Mouse (Mus musculus): Measurements from ENCODE around the gene Msi1.
A peak's percentile ranks its signal among the peaks of the same experiment; 100 is the strongest.

Msi1 gene

DNA sequence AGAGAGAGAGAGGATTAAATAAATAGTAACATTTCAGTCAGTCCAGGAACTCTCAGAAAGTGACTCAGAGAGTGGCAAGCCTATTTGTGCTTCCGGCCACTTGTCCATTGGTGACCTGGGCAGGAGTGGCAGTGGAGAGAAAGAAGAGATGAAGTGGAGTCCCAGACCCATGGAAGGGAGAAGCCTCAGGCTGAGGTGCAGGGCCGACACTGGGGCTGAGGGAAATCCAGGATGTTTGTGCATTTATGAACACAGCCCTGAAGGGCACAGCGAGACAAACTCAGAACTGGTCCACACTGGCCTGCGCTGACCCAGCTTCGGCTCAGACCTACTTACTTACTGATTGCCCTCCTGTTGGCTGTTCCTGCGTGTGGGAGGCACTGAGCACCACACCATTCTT lies 40.4 kb downstream of the Msi1 start:
- no peak for DNase-seq (ENCODE audit: low read depth, low spot score)

DNA sequence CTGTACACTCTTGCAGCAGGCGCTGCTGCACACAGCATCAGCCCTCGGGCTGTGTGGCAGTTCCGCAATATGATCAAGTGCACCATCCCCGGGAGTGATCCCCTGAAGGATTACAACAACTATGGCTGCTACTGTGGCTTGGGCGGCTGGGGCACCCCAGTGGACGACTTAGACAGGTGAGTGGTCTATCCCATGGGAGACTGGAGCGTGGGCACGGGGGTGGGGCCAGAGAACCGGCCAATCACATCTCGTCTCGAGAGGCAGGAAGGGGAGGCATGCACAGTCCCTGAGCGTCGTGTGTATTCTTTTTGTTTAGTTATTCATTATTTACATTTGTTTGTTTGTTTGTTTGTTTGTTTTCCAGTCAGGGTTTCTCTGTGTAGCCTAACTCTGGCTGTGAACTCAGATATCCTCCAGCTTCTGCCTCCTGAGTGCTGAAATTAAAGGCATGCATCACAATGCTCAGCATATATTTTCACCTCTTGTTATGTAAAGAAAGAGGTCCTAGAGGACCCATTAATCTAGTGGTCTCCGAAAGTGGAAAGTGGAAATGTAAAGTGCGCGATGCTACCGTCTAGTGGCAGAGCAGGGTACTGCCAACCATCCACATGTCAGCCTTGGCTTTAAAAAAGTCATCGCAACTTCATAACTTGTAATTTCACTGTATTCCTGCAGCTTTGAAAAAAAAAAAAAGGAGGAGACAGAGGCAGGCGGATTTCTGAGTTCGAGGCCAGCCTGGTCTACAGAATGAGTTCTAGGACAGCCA lies 41.5 kb downstream of the Msi1 start:
- no peak for DNase-seq (ENCODE audit: low read depth, low spot score)

DNA sequence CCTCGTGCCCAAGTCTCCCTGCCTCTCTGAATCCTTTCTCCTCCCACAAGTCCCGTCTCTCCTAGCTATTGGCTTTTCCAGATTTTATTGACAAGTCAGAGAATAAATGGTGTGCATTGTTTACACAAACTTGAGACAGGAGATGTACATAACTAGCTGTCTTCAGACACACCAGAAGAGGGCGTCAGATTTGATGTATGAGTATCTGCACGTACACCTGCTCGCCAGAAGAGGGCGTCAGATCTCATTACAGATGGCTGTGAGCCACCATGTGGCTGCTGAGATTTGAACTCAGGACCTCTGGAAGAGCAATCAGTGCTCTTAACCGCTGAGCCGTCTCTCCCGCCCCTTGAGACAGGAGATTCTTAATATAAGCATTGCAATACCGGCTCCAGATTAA lies 43.8 kb downstream of the Msi1 start:
- DNase-seq (ENCODE audit: low read depth, low spot score) = no peak

DNA sequence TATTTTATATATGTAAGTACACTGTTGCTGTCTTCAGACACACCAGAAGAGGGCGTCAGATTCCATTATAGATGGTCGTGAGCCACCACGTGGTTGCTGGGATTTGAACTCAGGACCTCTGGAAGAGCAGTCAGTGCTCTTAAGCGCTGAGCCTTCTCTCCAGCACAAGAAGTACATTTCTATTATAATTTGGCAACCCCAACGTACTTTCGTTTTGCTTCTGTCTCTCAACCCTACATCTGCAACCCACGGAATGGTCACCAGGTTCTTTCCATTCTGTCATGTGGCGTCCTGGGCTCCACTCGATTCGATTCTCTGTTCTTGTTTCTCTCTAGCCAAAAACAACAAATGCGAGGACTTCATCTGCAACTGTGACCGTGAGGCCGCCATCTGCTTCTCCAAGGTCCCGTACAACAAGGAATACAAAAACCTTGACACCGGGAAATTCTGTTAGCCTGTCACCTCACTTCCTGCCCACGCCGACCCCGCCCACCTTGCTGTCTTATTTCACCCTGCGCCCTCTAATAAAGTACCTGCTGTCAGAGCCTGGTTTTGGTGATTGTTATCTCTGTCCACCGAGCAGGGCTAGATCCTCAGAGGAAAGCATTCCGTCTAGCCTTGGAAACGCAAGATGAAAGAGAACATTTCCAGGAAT lies 44.9 kb downstream of the Msi1 start:
- no peak for DNase-seq (ENCODE audit: low read depth, low spot score)

DNA sequence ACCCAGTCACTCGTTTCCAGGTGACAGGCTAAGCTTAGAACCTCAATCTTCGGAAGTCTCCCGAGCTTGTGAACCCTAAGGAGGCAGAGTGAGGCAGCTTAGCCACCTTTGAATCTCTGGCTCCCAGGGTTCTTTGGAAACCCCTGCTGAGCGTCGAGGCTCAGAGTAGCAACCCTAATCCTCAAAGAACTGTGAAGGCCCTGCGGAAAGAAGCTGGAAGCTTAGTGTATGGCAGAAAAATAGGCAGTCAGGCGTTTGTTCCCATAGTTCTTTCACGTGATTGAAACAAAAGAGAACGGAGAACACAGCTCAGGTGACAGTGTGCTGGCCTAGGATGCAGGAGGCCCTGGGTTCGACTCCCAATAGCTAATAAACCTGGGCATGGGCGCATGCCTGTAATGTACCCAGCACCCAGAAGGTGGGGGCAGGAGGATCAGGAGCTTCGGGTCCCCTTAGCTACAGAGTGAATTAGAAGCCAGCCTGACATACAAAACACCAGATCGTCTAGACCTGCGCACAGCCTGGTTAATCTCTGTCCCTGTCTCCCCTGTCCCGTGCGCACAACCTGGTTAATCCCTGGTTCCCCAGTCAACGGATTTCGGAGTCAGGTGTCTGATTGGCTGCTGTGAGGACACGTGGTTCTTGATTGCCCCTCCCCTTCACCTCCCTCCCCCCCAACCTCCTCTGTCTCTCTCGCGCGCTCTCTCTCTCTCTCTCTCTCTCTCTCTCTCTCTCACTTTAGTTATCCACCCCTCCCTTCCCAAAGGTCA lies 46.1 kb downstream of the Msi1 start:
- DNase-seq (ENCODE audit: low read depth, low spot score) = peak; percentile 68

DNA sequence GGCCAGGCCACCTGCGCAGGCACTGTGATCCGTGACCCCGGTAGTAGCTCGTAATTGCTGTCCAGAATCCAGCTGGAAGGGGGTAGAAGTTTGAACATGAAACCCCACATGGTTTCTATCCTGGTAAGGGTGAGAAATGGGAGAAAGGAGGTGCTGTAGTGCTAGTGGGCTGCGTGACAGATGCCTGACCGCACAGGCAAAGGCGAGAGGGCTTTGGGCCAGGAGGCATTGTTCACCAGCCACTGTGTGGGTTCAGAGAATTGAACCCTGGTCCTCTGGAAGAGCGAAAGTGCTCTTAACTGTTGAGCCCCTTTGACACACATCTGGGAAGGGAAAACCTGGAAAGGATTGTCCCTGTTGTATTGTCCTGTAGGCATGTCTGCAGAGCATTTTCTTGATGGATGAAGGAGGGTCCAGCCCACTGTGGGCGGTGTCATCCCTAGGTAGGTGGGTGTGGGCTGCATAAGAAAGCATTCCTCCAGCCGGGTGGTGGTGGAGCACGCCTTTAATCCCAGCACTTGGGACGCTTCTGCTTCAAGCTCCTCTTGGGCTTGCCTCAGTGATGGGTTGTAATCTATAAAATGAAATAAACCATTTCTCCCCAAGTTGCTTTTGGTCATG lies 46.8 kb downstream of the Msi1 start:
- no peak for DNase-seq (ENCODE audit: low read depth, low spot score)

DNA sequence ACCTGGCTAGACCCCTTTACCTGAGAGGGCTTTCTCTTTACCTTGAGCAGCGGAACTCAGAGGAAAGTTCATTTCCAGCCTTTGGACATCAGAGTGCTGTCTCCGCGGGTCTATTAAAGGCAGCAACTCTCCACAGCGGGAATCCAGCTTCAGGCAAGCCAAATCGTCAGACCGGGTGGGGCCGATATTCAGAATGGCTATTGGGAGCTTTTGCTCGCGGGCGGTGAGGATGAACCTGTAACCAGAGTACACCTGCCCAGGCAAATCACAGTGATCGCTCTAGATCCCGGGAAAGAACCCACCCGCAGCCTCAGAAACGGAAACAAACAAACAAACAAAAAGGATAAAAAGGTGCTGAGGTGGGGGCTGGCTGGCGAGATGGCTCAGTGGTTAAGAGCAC lies 50.2 kb downstream of the Msi1 start:
- no peak for DNase-seq (ENCODE audit: low read depth, low spot score)

DNA sequence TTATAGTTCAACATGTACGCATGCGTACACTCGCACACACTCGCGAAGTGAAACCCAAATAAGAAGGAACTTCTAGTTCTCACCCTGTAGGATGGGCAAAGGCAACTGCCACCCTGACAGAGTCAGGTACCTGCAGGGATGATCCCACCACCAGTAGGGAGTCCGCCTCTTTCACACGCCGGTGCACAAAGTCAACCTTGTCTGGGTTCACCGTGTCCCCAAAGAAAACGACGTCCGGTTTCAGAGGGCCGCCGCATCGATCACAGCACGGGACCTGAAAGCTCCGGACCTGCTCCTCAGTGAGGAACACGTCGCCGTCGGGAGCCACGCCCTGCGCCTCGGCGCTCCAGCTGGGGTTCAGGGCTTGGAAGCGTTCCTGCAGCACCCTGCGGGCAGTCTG lies 50.7 kb downstream of the Msi1 start:
- no peak for DNase-seq (ENCODE audit: low read depth, low spot score)

DNA sequence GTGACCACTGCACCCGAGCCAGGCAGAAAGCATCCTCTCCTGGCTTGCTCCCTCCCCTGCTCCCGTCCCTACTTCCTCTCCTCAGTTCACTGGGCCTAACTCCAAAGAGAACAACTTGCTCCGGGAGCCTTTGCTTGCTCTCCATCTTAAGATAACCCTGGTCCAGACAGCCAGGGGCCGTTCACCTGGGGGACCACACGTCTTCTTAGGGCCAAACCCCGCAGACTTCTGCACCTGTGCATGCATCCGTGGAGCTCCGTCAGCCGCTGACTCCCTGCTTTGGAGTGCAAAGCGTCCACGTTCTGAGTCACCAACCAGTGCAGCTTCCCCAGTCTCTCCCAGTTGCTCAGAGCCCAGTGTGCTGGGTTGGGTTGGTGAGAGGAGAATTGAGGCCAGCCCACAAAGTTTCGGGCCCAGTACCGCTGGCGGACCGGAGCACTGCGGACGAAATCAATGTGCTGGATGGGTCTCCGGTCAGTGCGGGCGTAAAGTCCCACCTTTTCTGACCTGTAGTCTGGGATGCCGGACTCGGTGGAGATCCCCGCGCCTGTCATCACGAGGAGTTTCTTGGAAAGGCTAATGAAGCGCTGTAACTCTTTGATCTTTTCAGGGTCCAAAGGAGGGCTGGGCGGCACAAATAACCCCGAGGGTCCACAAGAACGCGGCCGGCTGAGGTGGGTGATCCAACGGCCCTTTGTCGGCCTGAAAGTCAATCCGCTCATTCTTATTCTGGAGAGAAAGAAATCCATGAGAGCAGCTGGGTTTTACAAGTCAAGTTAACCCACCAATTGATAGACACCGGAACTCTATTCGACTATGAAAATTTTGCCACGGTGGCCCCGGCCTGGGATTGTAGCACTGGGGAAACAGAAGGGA lies 53.2 kb downstream of the Msi1 start:
- DNase-seq (ENCODE audit: low read depth, low spot score) = no peak

DNA sequence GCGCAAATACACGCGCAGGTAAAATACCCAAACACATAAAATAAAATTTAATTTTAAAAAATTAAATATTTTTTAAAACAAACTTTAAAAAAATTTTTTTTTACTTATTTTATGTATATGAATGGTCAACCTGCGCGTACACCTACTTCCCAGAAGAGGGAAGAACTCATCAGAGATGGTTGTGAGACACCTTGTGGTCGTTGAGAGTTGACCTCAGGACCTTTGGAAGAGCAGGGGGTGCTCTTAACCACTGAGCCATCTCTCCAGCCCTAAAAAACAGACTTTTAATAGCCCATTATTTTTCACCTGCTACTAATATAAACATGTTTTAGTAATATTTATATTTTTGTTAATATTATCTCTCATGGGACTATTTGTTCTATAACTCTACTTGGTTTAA lies 54.0 kb downstream of the Msi1 start:
- DNase-seq (ENCODE audit: low read depth, low spot score) = no peak

DNA sequence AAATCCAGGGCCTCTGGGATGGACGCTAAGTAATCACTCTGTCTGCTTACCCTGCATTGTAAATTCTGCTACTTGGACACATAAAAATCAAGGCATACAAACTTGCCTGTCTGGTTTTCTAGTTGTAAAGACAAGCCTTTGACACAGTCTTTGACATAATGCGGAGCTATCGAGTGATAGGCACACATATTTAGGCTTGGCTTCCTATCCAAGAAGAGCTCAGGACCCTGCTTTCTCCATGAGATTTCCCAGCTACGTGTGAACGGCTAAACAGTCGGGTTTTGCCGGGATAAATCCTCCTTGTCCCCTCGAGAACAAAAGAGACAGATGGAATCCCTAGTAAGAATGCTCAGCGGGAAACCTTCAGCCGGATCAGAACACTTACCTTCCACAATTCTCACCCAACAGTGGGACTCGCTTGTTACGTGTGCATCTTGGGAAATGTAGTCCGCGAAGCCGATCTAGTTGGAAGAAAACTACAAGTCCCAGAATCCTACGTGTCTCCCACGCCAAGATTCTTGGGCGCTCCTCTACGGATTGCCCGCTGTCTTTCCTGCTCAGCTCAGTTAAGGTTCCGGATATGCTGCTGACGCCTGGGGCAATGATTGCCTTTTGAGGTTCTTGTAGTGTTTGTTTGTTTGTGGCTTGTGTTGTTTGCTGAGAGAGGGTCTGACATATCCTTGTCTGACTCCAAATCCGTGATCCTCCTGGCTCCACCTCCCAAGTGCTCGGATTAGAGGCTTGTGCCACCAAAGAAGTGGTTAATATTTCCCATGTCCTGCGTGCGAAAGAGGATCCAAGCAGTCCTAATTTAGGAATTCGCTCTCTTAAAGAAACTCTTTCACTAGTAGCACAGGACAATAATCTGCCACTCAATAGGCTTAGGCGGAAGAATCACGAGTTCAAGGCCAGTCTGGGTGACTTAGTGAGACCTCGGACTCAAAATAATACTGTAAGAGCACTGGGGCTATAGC lies 54.8 kb downstream of the Msi1 start, which contains the start of gene Sirt4:
Gene Sirt4 (minus strand): TSS at position 779 of the 974 bp plus-strand sequence.
- peak; percentile 98 for DNase-seq (ENCODE audit: low read depth, low spot score)

DNA sequence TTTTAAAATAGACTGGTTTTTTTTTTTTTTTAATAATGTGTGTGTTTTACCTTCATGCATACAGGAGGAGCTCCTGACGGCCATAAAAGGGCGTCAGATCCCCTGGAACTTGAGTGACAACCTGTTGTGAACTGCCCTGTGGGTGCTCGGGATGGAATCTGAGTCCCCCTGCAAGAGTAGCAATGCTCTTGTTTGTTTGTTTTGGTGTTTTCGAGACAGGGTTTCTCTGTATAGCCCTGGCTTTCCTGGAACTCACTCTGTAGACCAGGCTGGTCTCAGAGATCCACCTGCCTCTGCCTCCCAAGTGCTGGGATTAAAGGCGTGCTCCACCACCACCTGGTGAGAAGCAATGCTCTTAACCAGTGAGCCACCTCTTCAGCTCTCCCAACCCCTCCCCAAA lies 55.6 kb downstream of the Msi1 start:
- DNase-seq (ENCODE audit: low read depth, low spot score) = no peak

DNA sequence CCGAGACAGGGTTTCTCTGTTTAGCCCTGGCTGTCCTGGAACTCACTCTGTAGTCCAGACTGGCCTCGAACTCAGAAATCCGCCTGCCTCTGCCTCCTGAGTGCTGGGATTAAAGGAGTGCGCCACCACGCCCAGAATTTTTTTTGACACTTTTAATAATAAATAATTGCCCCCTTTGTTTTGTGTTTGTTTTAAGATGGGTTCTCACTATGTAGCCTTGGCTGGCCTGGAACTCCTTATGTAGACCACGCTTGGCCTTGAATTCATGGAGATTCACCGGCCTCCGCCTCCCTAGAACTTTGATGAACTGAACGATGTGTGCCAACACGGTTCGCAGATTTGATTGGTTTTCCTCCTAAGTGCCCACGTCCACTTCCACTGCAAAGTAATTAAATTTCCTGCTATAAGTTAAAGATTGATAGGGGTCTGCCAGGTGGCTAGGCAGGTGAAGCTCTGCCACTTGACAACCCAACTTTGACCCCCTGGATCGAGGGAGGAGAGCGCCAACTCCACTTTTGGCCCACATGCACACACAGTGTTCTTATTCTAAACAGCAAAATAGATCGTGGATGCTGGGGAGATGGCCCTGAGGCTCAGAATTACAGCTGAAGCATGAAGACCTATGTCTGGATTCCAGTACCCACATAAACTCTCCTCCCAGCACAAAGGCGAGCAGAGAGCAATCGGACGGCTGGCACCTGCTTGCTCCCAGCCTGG lies 56.2 kb downstream of the Msi1 start:
- no peak for DNase-seq (ENCODE audit: low read depth, low spot score)

DNA sequence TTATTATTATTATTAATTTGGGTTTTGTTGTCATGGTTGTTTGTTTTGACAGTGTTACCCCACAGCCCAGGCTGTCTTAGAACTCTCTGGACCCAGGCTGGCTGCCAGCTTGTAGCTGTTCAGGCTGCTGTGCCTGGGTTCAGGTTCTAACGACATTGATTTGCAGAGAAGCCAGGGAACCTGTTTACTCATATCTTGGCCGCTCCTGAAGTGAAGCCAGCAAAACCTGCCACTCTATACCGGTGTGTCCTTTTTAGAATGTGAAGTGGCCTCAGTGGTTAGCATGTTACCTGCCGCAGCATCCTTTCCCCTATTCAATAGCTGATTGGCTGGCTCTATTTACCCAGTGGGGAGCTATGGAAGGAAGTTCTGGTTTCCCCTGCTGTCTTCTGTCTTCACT lies 57.3 kb downstream of the Msi1 start:
- no peak for DNase-seq (ENCODE audit: low read depth, low spot score)

DNA sequence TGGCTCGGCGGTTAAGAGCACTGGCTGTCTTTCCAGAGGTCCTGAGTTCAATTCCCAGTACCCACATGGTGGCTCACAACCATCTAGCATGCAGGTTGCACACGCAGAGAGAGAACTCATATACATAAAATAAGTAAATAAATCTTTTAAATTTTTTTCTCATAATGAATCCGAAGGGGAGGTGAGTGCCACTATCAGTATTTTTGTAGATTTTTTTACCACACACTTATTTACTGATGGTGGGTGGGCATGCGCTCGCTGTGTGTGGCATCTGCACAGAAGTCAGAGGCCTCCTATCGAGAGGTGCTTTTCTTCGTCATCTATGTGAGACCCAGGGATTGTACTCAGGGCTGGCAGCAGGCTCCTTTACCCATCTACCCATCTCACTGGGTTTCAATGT lies 58.0 kb downstream of the Msi1 start:
- DNase-seq (ENCODE audit: low read depth, low spot score) = no peak

DNA sequence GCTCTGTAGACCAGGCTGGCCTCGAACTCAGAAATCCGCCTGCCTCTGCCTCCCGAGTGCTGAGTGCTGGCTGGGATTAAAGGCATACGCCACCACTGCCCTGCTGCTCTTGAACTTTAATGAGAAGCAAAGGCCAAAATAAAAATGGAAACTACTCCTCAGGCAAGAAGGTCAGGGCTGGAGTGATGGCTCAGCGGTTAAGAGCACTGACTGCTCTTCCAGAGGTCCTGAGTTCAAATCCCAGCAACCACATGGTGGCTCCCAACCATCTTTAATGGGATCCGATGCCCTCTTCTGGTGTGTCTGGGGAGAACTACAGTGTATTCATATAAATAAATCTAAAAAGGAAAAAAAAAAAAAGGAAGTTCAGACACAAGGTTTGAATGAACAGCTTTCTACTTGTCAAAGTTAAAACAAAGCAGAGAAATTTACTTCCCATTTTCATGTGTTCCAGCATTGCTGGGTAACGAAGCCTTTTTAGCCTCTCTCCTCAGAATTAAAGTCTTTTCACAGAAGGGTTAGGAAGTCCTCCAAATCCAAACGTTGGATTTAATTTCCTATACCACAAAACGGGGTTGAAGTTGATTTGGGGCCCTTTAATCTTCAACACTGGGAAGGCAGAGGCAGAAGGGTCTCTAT lies 58.7 kb downstream of the Msi1 start:
- DNase-seq (ENCODE audit: low read depth, low spot score) = no peak

DNA sequence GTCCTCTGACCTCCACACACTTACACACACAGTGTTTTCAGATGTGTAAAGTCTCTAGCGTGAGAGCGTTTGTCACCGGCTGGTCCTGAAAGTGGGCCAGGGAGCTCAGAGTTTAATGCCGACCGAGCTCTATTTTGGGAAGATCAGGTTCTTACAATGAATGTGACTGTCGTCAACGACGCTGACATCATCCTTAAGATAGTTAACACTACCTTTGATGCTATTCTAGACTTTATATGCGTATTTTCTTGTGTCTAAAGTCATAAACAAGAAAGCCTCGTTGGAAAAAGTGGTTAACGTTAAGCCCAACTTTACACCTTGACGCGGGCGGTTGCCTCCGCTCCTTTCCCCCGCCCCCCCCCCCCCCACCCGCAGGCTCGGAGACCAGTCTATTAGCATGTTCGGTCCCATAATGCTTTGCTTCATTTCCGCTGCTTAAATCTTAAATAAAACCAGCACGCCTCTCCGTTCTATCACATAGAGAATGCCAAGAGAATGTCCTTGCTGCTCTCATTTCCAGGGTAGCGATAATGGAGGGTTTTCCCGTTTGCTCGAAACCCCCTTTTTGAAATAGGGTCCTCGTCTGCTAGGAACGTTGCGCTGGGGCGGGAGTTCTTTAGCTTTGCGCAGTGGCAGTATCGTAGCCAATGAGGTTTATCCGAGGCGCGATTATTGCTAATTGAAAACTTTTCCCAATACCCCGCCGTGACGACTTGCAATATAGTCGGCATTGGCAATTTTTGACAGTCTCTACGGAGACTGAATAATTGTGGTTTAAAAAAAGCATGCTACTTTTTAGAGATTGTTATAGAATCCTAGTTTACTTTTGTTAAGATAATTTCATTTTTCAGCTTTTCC lies 59.7 kb downstream of the Msi1 start:
- peak; percentile 76 for DNase-seq (ENCODE audit: low read depth, low spot score)

Measured in telencephalon, adult 2 months (tissue).